ENCODE assay signal across 13 mouse cellular contexts in the genomic region with DNA sequence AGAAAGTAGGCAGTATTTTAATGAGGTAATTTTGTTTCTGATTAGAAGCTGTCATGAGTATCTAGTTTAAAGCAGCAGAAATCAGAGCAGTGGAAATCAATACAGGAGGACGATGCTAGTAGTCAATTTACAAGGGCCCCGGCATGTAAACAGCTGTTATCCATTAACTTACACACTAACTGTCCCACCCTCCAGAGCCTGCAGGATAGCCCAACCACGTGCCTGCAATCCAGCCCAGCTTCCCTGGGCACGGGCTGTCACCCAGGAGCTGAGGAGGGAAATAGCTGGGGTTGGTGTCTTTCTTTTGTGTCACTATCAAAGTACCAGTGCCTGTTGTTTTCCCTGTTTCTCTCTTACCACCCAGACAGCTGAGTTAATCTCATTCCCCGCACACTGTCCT. TPM values are rescaled to one million over a fixed set of nuclear protein-coding genes. Genes with fewer than 3 reads are reported as not detected.
DNase-seq lines count a peak whose midpoint lies in the region; ATAC-seq and TF ChIP-seq lines count a peak whose summit lies in the region.
"Had no signal": no experiment of that assay in that cellular context is flagged by ENCODE, and none has a peak within 500 bp of the region (broad histone marks: within the 10 kb centered on the region; RNA-seq: fewer than 3 reads in every experiment).

No protein-coding gene starts in this region.

- peak overlapping the region; percentile 56 for H3K27ac ChIP-seq in heart, adult 2 months
- H3K27ac ChIP-seq in embryonic facial prominence, embryonic 10.5 days (replicated peaks) = no peak overlapping the region
- H3K27ac ChIP-seq in kidney, embryonic 16.5 days (ENCODE audit: low read length) = peak overlapping the region; percentile 65; the same call in 1 of the 2 replicates
- no peak overlapping the region for H3K27ac ChIP-seq in liver, embryonic 12.5 days
- H3K27ac ChIP-seq: hindbrain, embryonic 12.5 days had no signal

- H3K36me3 ChIP-seq in heart, adult 2 months (ENCODE audit: control insufficient read depth, insufficient read depth, low read length) = peaks cover 15% of the 10 kb centered on the region
- no peaks in the 10 kb centered on the region for H3K36me3 ChIP-seq in embryonic facial prominence, embryonic 10.5 days (replicated peaks)
- no peaks in the 10 kb centered on the region for H3K36me3 ChIP-seq in kidney, embryonic 16.5 days (ENCODE audit: insufficient read depth, low read length)
- no peaks in the 10 kb centered on the region for H3K36me3 ChIP-seq in liver, embryonic 12.5 days
- H3K36me3 ChIP-seq: heart, embryonic 12.5 days; hindbrain, embryonic 12.5 days had no signal

- no peak for TF ChIP-seq CTCF in heart, adult 2 months (IDR thresholded peaks at IDR 0.05)

- TF ChIP-seq EP300 in heart, adult 2 months (IDR thresholded peaks at IDR 0.05; ENCODE audit: insufficient read depth, low read depth, low read length) = no peak

- H3K4me2 ChIP-seq in kidney, embryonic 16.5 days (replicated peaks; ENCODE audit: low read depth, low read length) = no peak overlapping the region
- no peak overlapping the region for H3K4me2 ChIP-seq in liver, embryonic 12.5 days
- H3K4me2 ChIP-seq: heart, embryonic 12.5 days; hindbrain, embryonic 12.5 days had no signal

- DNase-seq in heart, adult 2 months = no peak
- no peak for DNase-seq in heart, postnatal 4 days
- peak; percentile 57 for DNase-seq in embryonic facial prominence, embryonic 10.5 days (ENCODE audit: low spot score)
- DNase-seq in c-Kit-positive CD71-positive TER-119-positive erythroid progenitor cells, embryonic 14.5 days (ENCODE audit: low spot score) = no peak
- no peak for DNase-seq in urinary bladder, postnatal 4 days (ENCODE audit: low spot score in 2 of 2)
- DNase-seq: cerebellum, postnatal 10 days; right cerebral cortex, postnatal 4 days had no signal

- WGBS in heart, adult 2 months = 49% methylated on average over 5 of the region's 5 CpGs
- 17% methylated on average over 5 of the region's 5 CpGs for WGBS in embryonic facial prominence, embryonic 10.5 days
- whole genome bisulfite sequencing in kidney, embryonic 16.5 days = 17% methylated on average over 5 of the region's 5 CpGs
- 28% methylated on average over 5 of the region's 5 CpGs for WGBS in liver, embryonic 12.5 days (ENCODE audit: insufficient replicate concordance)

- intact Hi-C loops in heart, adult 2 months (cut with DNase I) = no loop called here

- no peaks in the 10 kb centered on the region for H3K79me2 ChIP-seq in heart, adult 2 months (replicated peaks; ENCODE audit: control insufficient read depth, insufficient read depth, low read length)

- peaks cover 10% of the 10 kb centered on the region for H3K4me1 ChIP-seq in heart, adult 2 months (ENCODE audit: control insufficient read depth, insufficient read depth, low read length)
- H3K4me1 ChIP-seq in embryonic facial prominence, embryonic 10.5 days = peaks cover 28% of the 10 kb centered on the region
- peaks cover 25% of the 10 kb centered on the region for H3K4me1 ChIP-seq in kidney, embryonic 16.5 days (ENCODE audit: insufficient read depth, low read length)
- peaks cover 10% of the 10 kb centered on the region; the same call in 1 of the 2 replicates for H3K4me1 ChIP-seq in liver, embryonic 12.5 days

- H3K4me3 ChIP-seq in heart, adult 2 months = no peak overlapping the region
- H3K4me3 ChIP-seq in embryonic facial prominence, embryonic 10.5 days = no peak overlapping the region
- H3K4me3 ChIP-seq in kidney, embryonic 16.5 days (ENCODE audit: low read length) = no peak overlapping the region
- H3K4me3 ChIP-seq in liver, embryonic 12.5 days = no peak overlapping the region
- H3K4me3 ChIP-seq: heart, embryonic 12.5 days; hindbrain, embryonic 12.5 days had no signal

- no peaks in the 10 kb centered on the region for H3K27me3 ChIP-seq in heart, adult 2 months (ENCODE audit: control insufficient read depth, insufficient read depth, low read length)
- H3K27me3 ChIP-seq in embryonic facial prominence, embryonic 10.5 days (replicated peaks; ENCODE audit: low read depth, poor library complexity, severe bottlenecking) = peaks cover 42% of the 10 kb centered on the region
- peaks cover 12% of the 10 kb centered on the region for H3K27me3 ChIP-seq in kidney, embryonic 16.5 days (ENCODE audit: insufficient read depth, low read length)
- peaks cover 49% of the 10 kb centered on the region for H3K27me3 ChIP-seq in liver, embryonic 12.5 days (replicated peaks)

- no peaks in the 10 kb centered on the region for H3K9me3 ChIP-seq in embryonic facial prominence, embryonic 10.5 days
- no peaks in the 10 kb centered on the region for H3K9me3 ChIP-seq in kidney, embryonic 16.5 days (ENCODE audit: low read length)
- H3K9me3 ChIP-seq in liver, embryonic 12.5 days (replicated peaks) = no peaks in the 10 kb centered on the region
- H3K9me3 ChIP-seq: heart, embryonic 12.5 days; hindbrain, embryonic 12.5 days had no signal

- no peak for TF ChIP-seq POLR2A in heart, adult 2 months (IDR thresholded peaks at IDR 0.05; ENCODE audit: insufficient read depth, low read depth, low read length)

- peak; percentile 81 for ATAC-seq in kidney, embryonic 16.5 days (ENCODE audit: low FRiP score, low TSS enrichment)
- peak; percentile 51; the same call in 1 of the 2 replicates for ATAC-seq in liver, embryonic 12.5 days
- ATAC-seq in frontal cortex, adult (ENCODE audit: low TSS enrichment) = no peak

- H3K9ac ChIP-seq in heart, adult 2 months (ENCODE audit: low read depth, low read length) = peak overlapping the region; percentile 38; the same call in 1 of the 2 replicates
- no peak overlapping the region for H3K9ac ChIP-seq in kidney, embryonic 16.5 days (replicated peaks; ENCODE audit: low read length)
- no peak overlapping the region for H3K9ac ChIP-seq in liver, embryonic 12.5 days
- H3K9ac ChIP-seq: heart, embryonic 12.5 days; hindbrain, embryonic 12.5 days had no signal

RNA-seq across cellular contexts. Expression of gene Bmp6, which starts 7.1 kb away (rescaled TPM):
- total RNA-seq in heart, adult 2 months (2021) = 10 to 100 TPM; 23.0 to 28.8 TPM
- 19.3 and 30.3 TPM in 2 replicates for polyA plus RNA-seq in heart, adult 2 months (2012; rRNA removed)
- 10 to 100 TPM; 20.7 TPM for total RNA-seq in heart, postnatal 4 days (2021)
- 0.67 and 0.75 TPM in 2 replicates for polyA plus RNA-seq in embryonic facial prominence, embryonic 10.5 days (2016; fragmentation: Nextera tagmentation; extraction: Ambion mirVana)
- 1.3 and 2.2 TPM in 2 replicates for polyA plus RNA-seq in kidney, embryonic 16.5 days (2015; fragmentation: Nextera tagmentation; extraction: Ambion mirVana)
- 0.51 and 0.91 TPM in 2 replicates for polyA plus RNA-seq in liver, embryonic 12.5 days (2016; fragmentation: Nextera tagmentation; extraction: Ambion mirVana)
- total RNA-seq: megakaryocyte, adult 5-6 weeks had no signal

Comparison
In these comparisons a context has a peak if more than half of its experiments do, and no peak if none do; other contexts are left out.
1. H3K27ac ChIP-seq: peak in heart, adult 2 months (single experiment) and kidney, embryonic 16.5 days (single experiment); none in embryonic facial prominence, embryonic 10.5 days (single experiment) and liver, embryonic 12.5 days (single experiment).